Mouse (Mus musculus) thymus, adult 2 months (tissue): ENCODE measurements around the gene Rint1.

ENCODE experiments used
- CTCF ChIP-seq: fragments of 200-500 bp; IDR thresholded peaks from 2 replicates; pipeline ENCODE4 v1.5.1; 2012; ENCODE audit warnings: mild to moderate bottlenecking, control low read depth, low read length, moderate library complexity, borderline replicate concordance; ENCODE audit not compliant: control insufficient read depth, poor library complexity, insufficient read depth; ENCODE audit errors: extremely low read depth
- POLR2A ChIP-seq: fragments of 200-500 bp; IDR thresholded peaks from 2 replicates; pipeline ENCODE4 v1.6.1; 2012; ENCODE audit warnings: mild to moderate bottlenecking, low read length, control low read depth, moderate library complexity; ENCODE audit not compliant: control insufficient read depth, poor library complexity, insufficient read depth; ENCODE audit errors: extremely low read depth

DNA sequence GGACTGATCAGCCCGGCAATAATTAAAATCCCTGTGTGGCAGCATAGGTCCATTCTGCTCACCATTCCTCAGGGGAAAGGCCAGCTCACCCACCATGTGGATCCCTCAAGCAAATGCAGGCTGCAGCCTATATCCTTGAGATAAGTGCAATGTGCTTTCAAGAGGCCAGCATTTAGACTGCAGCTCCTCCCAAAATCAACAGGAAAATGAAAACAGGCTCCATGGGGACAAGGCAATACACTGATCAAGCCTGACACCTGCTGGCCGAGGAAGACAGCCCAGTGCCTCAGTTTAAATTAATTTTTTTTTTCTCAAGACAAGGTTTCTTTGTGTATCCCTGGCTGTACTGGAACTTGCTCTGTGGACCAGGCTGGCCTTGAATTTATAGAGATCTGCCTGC is 28.9 kb upstream of the Rint1 start:
- TF ChIP-seq POLR2A (no peak), CTCF (no peak)
